Mouse (Mus musculus): Measurements from ENCODE around the gene Lman1l. TPM values are rescaled to one million over a fixed set of nuclear protein-coding genes. Genes with fewer than 3 reads are reported as not detected.

Lman1l gene
- total RNA-seq, 2 experiments from 2014 or later = 0.22 TPM; not detected in 1

DNA sequence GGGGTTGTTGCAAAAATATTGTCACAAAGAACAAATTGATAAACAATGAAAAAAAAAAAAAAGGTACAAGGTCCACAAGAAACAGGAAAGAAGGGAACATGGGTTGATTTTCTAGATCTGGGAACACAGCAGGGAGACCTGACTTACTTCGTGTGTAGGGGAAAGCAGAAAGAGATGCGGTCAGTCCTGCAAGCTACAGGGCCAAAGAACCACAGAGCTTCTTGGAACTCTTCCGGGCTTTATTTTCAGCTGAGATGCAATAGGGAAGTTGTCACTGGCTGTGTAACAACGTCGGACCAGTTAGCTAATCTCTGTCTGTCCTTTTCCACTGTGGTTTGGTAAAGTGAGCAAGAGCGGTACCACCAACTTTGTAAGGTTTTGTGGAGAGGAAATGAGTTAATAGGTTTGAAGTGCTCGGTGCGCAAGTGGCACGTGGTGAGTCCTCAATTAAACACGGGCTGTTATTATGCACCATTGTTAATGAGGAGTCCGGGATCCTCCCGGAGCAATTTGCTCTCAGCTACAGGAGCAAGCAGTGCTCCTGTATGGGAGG is 26.1 kb upstream of the Lman1l start:
- intact Hi-C loops (cut with DNase I) = no loop called here

DNA sequence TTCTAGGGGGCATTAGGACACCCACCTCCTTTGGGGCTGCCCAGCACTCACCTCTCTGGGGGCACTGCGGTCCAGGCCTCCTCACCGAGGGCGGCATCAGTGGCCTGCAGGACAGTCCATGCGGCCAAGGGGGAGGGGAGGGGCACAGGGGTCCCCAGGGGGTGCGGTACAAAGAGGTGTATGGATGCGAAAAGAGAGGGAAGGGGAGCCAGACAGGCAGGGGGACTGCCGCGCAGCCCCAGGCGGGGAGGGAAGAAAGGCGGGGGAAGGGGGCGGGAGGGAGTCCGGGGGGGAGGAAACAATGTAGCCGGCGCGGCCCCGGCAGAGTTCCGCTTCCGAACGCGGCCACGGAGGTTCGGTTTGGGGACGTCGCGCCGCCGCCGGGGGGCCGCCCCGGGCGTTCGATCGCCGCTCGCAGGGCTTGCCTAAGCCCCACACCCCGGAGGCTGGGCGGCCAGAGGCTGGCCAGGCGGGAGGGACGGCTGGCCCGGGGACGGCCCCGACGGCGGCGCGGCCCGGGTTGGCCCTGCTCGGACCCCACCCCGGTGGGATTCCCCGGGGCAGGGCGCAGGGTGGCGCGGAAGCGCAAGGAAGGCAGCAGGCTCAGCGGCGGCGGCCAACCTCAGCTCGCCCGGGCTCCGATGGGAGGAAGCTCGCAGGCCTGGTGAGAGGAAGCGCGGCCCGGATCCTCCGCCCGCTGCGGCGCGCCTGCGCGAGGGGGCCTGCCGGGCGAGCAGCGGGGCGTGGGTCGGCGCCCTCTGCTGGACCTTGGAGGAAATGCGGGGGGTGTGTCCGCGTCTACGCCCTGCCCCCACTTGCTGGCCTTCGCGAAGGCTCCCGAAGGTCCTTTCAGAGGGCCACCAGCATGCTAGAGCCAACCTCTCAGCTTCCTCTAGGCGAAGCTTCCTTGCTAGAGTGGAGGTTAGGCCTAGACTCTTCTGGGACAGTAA is 24.6 kb upstream of the Lman1l start:
- peak; percentile 94 for DNase-seq
- intact Hi-C loops (cut with DNase I) = no loop called here

More for the DNA sequence above, 26.1 kb upstream of the Lman1l start:
- no peak for DNase-seq

DNA sequence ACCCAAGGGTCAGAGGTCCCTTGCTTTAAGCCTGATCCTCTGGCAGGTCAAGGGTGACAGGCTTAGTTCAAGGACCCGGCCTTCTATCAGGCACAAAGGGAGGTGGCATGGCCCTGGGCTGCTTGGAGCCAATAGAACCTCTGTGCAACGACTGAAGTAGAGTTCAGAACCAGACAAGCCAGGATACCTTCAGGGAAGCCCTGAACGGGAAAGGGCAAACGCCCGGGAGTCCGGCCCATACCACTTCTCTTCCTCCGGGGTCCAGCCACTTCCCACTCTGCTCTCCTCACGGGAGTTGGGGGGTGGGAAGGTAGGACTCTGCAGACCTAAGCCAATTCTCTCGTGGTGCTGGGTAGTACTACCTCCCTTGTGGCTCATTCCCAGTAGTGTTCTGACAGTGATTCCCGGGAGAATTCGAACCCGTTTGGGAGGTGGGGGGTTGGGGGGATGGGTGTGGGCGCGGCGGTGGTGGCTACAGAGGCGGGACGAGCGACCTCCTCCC is 23.9 kb upstream of the Lman1l start:
- no peak for DNase-seq
- intact Hi-C loops (cut with DNase I) = no loop called here

DNA sequence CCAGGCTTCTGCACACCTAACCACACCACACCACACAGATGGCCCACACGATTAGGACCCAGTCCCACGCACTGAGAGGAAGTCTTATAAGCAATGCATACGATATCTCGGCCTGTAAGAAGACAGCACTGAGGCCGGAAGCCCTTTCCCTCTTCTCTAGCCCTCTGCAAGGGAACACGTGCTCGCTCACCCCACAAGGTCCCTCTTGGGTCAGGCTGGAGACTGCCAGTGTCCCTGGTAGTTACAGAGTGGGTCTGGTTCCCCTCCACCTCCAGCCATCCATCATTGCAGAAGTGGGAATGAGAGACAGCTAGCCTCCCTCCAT is 23.2 kb upstream of the Lman1l start:
- intact Hi-C loops (cut with DNase I) = no loop called here
- DNase-seq = no peak

DNA sequence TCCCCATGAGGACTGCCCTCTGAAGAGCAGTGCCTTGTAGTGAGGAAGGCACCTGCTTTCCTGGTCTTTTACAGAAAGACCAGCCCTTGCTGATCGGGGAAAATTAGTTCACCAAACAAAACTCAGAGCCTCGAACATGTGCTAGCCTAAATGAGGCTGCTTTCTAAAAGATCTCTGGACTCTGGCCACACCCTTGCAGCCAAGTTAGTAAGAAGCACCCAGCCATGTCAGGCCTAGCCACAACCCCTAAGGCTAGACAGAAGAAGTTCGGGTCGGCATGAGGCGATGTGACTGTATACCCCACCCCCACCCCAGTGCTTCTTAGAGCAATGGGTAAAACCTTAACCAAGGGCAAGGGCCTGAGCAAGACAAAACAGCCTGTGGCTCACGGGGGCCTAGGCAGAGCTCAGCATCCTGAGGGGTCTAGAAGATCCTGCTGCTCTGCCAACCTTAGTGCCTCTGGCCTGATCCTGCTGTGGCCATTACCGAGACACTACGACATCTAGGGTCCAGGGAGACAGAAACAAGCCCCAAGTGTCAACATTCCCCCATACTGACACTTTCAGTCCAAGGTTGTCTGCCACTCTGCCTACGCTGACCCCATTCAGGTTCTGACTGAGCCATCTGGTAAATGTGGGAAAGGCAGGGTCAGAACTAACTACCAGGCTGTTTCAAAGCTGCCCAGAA is 22.7 kb upstream of the Lman1l start:
- no peak for DNase-seq
- intact Hi-C loops (cut with DNase I) = no loop called here

DNA sequence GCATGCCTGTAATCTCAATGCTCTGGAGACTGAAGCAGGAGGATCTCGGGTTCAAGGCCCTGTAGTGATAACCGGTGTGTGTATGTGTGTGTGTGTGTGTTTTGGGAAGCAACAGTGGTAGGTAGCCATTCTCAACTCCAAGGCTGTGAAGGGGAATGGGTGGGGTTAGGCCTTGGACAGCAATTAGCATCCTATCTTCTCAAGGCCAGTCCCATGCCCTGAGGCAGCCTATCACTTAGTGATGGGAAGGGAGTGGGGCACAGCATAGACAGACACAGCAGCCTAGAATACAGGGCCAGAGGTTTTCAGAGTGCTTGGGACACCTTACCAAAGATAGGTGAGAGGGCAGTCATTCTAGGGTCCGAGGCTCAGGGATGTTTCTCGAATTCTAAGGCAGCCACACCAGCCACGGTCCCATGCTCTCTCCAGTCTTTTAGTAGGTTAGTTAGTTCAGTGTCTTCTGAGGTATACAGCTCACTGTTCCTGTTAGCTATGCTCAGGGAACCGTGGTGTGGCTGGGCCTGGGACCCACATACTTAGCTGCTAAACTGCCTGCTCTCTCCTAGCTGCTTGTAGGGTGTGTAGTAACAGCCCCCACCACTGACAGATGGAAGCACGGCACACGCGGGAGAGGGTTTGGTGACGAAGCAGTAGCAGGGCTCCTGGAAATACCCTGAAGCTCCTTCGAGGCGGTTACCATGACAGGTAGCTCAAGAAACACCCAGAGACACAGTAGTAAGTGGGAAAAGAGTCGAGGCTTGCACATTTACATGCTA is 21.4 kb upstream of the Lman1l start:
- no peak for DNase-seq
- intact Hi-C loops (cut with DNase I) = no loop called here

DNA sequence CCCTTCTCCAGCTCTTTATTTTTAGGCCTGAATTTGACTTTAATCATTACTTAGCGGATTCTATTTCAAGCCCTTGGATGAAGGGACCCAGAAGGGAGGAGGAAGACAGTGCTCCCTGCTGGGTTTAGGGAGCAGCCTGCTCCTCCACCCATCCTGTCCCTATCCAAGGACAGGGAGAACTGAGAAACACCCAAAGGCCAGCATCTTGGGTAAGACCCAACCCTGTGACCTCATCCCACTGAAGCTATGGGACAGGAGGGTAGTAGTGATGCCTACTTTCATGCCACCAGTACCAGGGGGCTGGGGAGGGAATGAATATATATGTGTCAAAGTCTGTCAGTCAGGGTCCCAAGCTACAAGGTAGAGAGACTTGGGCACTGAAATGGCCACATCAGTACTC is 20.4 kb upstream of the Lman1l start:
- no peak for DNase-seq
- intact Hi-C loops (cut with DNase I) = no loop called here

DNA sequence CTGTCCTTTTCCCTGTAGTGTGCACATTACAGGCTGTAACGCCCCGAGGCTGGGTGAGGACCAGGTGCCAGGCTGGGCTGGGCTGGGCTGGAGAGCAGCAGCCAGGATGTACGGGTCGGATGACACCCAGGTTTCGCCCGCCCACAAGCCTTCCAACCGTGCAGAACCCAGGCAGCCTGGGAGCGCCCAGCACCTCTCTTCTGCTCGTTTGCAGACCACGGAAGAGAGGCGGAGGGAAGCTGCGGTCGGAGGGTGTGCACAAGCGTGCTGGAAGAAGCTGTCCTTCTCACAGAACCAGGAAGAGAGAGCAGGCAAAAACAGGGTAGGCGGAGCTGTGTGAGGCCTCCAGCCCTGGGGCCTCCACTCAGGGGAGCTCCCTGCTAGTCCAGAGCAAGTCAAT is 19.8 kb upstream of the Lman1l start:
- DNase-seq = no peak
- intact Hi-C loops (cut with DNase I) = no loop called here

DNA sequence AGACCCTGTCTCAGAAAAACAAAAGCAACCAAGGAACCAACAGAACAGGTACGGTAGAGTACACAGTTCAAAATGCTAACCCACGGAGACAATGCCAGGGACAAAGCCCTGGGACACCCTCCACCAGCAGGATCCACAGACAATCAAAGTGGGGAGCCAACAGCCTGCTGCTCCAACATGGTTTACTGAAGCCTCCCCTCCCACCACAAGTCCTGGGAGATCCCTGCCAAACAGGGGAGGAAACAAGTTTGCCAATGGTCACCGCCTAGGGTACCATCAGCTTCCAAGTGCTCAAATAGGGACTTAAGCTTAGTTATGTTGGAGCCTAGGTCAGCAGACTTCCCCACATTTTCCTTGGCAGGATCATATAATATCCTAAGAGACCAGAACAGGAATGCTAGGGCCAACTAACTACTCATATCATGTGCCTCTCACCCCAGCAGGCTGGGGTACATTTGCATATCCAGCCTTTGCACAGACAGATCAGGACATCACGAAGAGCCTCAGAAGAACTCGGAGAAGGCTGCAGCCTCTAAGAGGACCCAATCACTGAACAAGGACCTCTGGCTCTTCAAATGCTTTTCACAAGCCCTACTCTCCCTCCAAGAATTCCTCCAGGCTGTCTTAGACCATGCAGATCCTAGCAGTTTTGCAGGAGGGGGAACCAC is 19.2 kb upstream of the Lman1l start:
- no peak for DNase-seq
- intact Hi-C loops (cut with DNase I) = no loop called here

DNA sequence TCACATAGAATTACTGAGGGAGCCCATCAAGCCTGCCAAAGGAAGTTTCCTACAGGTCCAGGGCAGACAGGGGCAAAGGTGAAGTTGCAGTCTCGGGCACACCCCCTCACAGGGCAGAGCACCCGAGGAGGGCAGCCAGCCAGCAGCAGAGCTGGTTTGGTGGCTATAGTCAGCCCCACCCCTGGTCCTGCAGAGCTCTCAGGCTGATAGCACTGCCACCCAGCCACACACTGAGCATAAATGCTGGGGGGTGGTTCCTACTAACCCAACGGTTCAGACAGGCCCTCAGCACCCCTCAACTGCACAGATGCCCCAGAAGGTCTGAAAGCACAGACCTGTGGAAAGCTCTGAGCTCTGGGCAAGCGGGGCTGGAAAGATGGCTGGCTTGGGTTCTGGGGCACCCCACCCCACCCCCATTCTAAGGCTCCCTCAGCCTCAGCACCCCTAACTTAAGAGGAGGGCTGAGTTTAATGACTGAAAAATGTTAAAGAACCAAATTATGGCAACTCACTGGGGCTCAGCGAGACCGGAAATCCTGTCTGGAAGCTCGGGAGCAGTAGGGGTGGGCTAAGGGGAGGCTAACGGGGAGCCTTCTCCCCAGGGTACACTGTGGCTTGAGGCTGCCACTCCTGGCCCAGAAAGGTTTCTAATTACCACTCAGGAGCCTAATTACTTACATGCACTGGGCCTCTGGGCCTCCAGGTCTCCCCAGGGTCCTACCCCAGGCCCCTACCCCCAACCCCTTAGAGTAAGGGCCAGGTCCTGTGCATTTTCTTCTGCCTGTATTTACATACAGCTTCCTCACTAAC is 18.3 kb upstream of the Lman1l start:
- no peak for DNase-seq
- intact Hi-C loops (cut with DNase I) = no loop called here

DNA sequence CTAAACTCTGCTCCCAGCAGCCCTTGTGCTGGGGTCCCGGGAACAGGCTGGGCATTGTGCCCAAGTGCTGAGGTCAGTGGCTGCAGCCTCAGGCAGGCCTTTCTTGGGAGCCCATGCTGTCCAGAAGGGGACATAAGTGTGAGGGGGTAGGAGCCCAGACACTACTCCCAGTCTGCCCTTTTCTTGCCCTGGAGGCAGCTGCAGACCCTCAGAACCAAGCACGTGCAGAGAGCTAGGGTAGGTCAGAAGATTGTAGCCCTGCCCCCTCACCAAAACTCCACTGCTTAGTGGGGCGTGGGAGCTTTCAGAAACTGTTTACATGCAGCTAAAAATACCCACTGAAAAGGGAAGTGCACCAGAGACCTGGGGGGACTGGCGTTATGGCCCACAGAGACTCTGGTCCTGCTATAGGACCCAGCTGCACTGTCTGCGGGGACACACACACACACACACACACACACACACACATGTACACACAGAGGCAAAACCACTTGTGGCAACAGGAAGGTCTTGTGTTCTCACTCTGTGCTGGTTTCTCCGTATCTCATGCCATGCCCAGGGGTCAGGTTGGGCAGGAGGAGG is 17.3 kb upstream of the Lman1l start:
- intact Hi-C loops (cut with DNase I) = no loop called here
- peak; percentile 71 for DNase-seq

DNA sequence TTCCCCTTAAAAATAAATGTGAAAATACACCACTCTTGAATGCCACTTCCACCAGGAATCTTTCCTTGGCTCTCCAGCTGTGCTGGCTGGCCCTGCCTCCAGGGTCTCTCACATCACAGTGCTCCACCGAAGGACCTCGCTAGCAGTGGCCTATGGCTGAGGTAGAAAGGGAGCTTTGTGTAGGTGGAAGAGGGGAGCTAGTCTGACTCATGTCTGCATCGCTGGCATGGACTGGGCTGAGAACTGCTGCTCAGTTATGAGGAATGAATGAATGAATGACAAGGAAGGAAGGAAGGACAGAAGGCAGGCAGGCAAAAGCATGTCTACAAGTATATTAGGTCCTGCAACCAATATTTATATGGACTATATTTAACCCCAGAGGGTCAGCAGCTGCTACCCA is 16.7 kb upstream of the Lman1l start:
- intact Hi-C loops (cut with DNase I) = no loop called here
- DNase-seq = no peak

DNA sequence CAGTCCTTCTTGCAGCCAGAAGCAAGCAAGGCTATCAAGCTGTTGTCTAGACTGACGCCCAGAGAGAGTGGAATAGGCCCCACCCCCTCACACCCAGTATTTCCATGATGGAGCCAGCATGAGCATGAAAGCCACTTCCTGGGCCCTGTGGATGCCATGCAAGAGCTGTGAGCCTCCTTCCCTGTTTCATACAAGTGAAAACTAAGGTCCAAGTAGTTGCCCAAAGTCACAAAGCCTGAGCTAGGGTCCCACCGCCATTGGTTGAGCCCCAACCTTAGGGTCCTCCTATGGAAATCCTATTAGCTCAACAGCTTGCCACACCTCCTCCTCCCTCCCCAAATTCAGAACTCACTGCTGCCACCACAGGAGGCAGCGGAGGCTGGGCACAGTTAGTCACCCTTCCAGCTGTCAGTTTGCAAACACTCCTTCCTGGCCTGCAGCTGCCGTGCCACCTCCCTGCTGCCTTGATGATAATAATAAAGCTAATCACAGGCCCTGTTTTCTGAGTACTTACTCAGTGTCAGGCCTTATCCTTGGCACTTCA is 13.0 kb upstream of the Lman1l start:
- intact Hi-C loops (cut with DNase I) = no loop called here
- DNase-seq = no peak

DNA sequence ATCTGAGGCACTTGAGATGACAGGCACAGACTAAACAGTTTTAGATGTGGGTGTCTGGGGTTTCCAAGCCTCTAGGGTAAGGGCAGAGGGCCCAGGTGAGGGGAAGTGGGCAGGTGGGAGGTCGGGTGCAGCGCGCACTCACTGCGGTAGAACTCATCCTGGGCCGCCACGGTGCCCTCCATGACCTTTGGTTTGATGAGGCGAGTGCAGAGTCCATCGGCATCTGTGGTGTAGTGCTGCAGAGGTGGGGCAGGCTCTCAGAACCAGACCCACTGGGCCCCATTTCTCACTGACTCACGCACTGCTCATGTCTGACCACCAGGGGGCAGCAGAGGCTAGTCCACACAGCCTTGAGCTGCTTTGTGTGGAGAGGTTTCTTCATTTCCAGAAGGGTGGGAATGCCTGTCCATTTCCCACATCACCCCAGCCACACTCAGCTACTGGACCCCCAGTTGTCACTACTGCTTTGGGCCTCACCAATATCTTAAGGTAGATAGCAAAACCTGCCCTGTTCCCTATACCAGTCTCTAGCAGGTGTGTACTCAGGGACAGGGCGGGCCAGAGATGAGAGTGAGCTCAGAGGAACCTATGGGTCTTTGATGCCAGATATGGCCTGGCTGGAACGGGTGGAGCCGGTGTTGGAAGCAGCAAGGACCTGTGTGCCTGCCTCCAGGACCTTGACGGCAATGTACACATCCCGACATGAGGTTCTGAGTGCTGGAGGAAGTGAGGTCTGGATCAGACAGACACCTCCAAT is 8.7 kb upstream of the Lman1l start:
- intact Hi-C loops (cut with DNase I) = no loop called here
- peak; percentile 80 for DNase-seq

DNA sequence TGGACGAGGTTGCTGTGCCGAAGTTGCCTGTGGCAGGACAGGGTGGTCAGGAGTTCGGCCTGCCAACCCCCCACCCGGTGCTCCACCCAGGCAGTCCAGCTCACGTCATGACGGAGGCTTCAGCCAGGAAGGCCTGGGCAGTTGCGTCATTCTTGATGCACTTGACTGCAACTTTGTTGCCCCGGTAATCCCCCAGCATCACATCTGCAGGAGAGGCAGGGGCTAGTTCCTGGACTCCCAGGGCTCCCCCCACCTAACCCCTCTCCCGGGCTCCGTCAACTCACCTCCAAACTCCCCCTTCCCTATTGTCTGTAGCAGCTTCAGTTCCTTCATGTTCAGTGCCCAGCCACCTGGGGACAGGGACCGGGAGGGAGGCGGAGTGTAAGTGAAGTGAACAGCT is 8.1 kb upstream of the Lman1l start:
- intact Hi-C loops (cut with DNase I) = no loop called here
- no peak for DNase-seq

DNA sequence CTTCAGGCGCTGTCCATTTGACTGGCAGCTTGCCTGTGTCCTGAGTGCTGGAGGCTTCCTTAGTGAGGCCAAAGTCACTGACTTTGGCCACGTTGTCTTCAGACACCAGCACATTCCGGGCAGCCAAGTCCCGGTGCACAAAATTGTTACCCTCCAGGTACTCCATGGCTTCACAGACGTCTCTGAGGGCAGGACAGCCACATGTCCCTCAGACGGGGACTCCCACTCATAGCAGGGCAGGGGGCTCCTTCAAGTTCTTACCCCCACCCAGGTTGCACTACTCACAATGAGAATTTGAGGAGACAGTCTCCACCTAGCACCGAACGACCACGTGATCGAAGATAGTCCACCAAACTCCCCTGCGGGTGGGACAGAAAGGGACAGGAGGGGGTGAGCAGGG is 7.3 kb upstream of the Lman1l start:
- intact Hi-C loops (cut with DNase I) = no loop called here
- no peak for DNase-seq

DNA sequence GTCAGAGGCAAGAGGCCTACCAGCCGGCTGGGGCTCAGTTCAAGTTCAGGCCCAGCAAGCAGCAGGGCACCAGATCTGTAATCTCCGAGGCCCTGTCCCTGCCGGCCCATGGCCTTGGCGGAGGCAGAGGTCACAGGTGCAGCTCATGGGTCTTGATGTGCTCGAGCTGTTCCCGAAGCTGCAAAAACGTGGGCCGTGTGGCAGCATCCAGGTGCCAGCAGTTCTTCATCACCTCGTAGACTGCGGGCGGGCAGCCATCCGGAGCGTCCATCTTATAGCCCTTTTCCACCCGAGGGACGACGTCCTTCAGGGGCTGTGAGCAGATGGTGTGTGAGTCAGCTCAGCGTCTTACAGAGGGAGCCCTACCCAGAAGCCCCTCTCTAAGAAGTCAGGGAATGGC is 6.6 kb upstream of the Lman1l start:
- intact Hi-C loops (cut with DNase I) = no loop called here
- no peak for DNase-seq
